Mouse (Mus musculus) spleen, adult 2 months (tissue): ENCODE measurements at regions not wholly inside any gene's neighbourhood (a gene's known extent, or its start where the extent isn't known, plus 50 kb on each side); places are given as distances from the start of the nearest gene placed in this dataset.

Experiments
- CTCF ChIP-seq: fragments of 200-500 bp; IDR thresholded peaks from 2 replicates; pipeline ENCODE4 v1.5.1; 2011; ENCODE audit warnings: mild to moderate bottlenecking, inconsistent platforms; ENCODE audit not compliant: insufficient read depth, insufficient read length, insufficient replicate concordance; ENCODE audit errors: extremely low read depth
- POLR2A ChIP-seq: fragments of 200-500 bp; IDR thresholded peaks from 2 replicates; pipeline ENCODE4 v1.6.1; 2011; ENCODE audit warnings: low read depth, low read length, inconsistent platforms

- TF ChIP-seq CTCF: no peak
- TF ChIP-seq POLR2A: no peak
Measured at GRCm38 (mm10) chr17:63801411-63801810, 61.5 kb upstream of the Fer start.
